Mouse (Mus musculus) heart, postnatal 0 days (tissue): ENCODE data around the gene Gm28043. TPM values are rescaled to one million over a fixed set of nuclear protein-coding genes. Genes with fewer than 3 reads are reported as not detected.

Source experiments
- ATAC-seq: fragments of 200-750 bp; cut with Nextera tagmentation; 2 replicates; pipeline ENCODE4 v1.8.0; 2017; ENCODE audit warnings: low read depth, moderate number of reproducible peaks, moderate library complexity; ENCODE audit not compliant: insufficient read depth
- DNase-seq: peaks from one replicate; pipeline ENCODE4 v3.0.0-alpha.2; 2016; ENCODE audit warnings: low spot score
- H3K27ac ChIP-seq: fragments of 300-500 bp; sonication (generic); 2 replicates; pipeline ENCODE4 v1.5.1; 2014; ENCODE audit warnings: low read depth, mild to moderate bottlenecking
- H3K27me3 ChIP-seq: fragments of 300-500 bp; sonication (generic); 2 replicates; pipeline ENCODE4 v1.6.1; 2014; ENCODE audit warnings: low read length, mixed read lengths; ENCODE audit not compliant: control insufficient read depth, insufficient read depth
- H3K36me3 ChIP-seq: fragments of 300-500 bp; sonication (generic); replicated peaks from 2 replicates; pipeline ENCODE4 v1.6.1; 2014; ENCODE audit warnings: low read length, mixed read lengths; ENCODE audit not compliant: control insufficient read depth, insufficient read depth
- H3K4me1 ChIP-seq: fragments of 300-500 bp; sonication (generic); 2 replicates; pipeline ENCODE4 v1.6.1; 2014; ENCODE audit warnings: antibody characterized with exemption; ENCODE audit not compliant: control insufficient read depth, insufficient read depth
- H3K4me2 ChIP-seq: fragments of 300-500 bp; sonication (generic); 2 replicates; pipeline ENCODE4 v1.6.1; 2014; ENCODE audit warnings: low read depth, mild to moderate bottlenecking, low read length, moderate library complexity
- H3K4me3 ChIP-seq: fragments of 300-500 bp; sonication (generic); 2 replicates; pipeline ENCODE4 v1.5.1; 2014; ENCODE audit warnings: low read depth, low read length
- H3K9ac ChIP-seq: fragments of 300-500 bp; sonication (generic); replicated peaks from 2 replicates; pipeline ENCODE4 v1.6.1; 2014; ENCODE audit warnings: low read depth, low read length, mixed read lengths
- H3K9me3 ChIP-seq: fragments of 300-500 bp; sonication (generic); replicated peaks from 2 replicates; pipeline ENCODE4 v1.6.1; 2016; ENCODE audit warnings: low read length; ENCODE audit not compliant: control insufficient read depth
- CTCF ChIP-seq: IDR thresholded peaks from 2 replicates; pipeline ENCODE4 v1.5.1; 2016; ENCODE audit warnings: antibody characterized with exemption, control low read depth, low read depth
- EP300 ChIP-seq: IDR thresholded peaks from 2 replicates; pipeline ENCODE4 v1.6.1; 2016; ENCODE audit warnings: antibody characterized with exemption, low read depth
- WGBS: fragments of 180-500 bp; shearing (Covaris S2); extraction: QIAGEN DNeasy Blood & Tissue Kit; methylation state at CpG from one replicate; pipeline ENCODE4 v1.1.7; 2014; 5-methylcytosine and 5-hydroxymethylcytosine counted together
- microRNA-seq: library from miRNA; unstranded; fragments of <30 nt; microRNA quantifications from one replicate; pipeline ENCODE4, GENCODE M21; 2016
- polyA plus RNA-seq: library from polyadenylated mRNA; unstranded; fragments of >200 nt; fragmentation: Nextera tagmentation; extraction: Ambion mirVana; gene quantifications from 2 replicates; pipeline ENCODE4 v1.2.1, GENCODE M21; 2015
- total RNA-seq: library from RNA; depleted of rRNA; stranded (reverse); fragments of >200 nt; gene quantifications from 2 replicates; pipeline ENCODE4 v1.2.3, GENCODE M21; 2014; ENCODE audit warnings: low replicate concordance; rRNA removed

Gm28043 gene
- total and polyA plus RNA-seq, 2 experiments from 2014 or later: 0.76 to 1.1 TPM

- TF ChIP-seq CTCF (no peak), EP300 (no peak)
- Histone ChIP-seq H3K27me3 (no peaks in the 10 kb centered on the region), H3K36me3 (no peaks in the 10 kb centered on the region), H3K9me3 (no peaks in the 10 kb centered on the region), H3K9ac (no peak overlapping the region), H3K4me1 (peaks cover 12% of the 10 kb centered on the region), H3K27ac (no peak overlapping the region), H3K4me3 (no peak overlapping the region), H3K4me2 (no peak overlapping the region)
- DNase-seq (no peak), ATAC-seq (no peak)
- WGBS: 72% methylated on average over 2 of the region's 2 CpGs
These were observed 117.8 kb downstream of the Gm28043 start for GRCm38 (mm10) chr17:29732522-29732921.

- Histone ChIP-seq H3K9ac (no peak overlapping the region), H3K4me2 (no peak overlapping the region), H3K27me3 (no peaks in the 10 kb centered on the region), H3K27ac (peak overlapping the region; percentile 4; the same call in 1 of the 2 replicates), H3K36me3 (no peaks in the 10 kb centered on the region), H3K9me3 (no peaks in the 10 kb centered on the region), H3K4me1 (peaks cover 13% of the 10 kb centered on the region; the same call in 1 of the 2 replicates), H3K4me3 (no peak overlapping the region)
- 35% methylated on average over 15 of the region's 15 CpGs for WGBS
- no peak for ATAC-seq
- no peak for DNase-seq
- TF ChIP-seq CTCF (no peak), EP300 (no peak)
These were observed 121.9 kb downstream of the Gm28043 start for GRCm38 (mm10) chr17:29736448-29737014.

GRCm38 (mm10) chr17:29737849-29738804 lies 123.5 kb downstream of the Gm28043 start:
- Histone ChIP-seq H3K27ac (no peak overlapping the region), H3K9me3 (no peaks in the 10 kb centered on the region), H3K4me3 (no peak overlapping the region), H3K9ac (no peak overlapping the region), H3K36me3 (no peaks in the 10 kb centered on the region), H3K4me2 (peak overlapping the region; percentile 22; the same call in 1 of the 2 replicates), H3K4me1 (peaks cover 13% of the 10 kb centered on the region; the same call in 1 of the 2 replicates), H3K27me3 (no peaks in the 10 kb centered on the region)
- DNase-seq: peak; percentile 89
- TF ChIP-seq CTCF: peak; percentile 57
- TF ChIP-seq EP300: no peak
- peak; percentile 87 for ATAC-seq
- 17% methylated on average over 21 of the region's 22 CpGs for WGBS

- Histone ChIP-seq H3K4me2 (no peak overlapping the region), H3K36me3 (no peaks in the 10 kb centered on the region), H3K4me1 (0 out of 2 replicates have a peak, but pooled peaks cover 8% of the 10 kb centered on the region), H3K9ac (no peak overlapping the region), H3K9me3 (no peaks in the 10 kb centered on the region), H3K4me3 (no peak overlapping the region), H3K27me3 (no peaks in the 10 kb centered on the region), H3K27ac (no peak overlapping the region)
- ATAC-seq: no peak
- TF ChIP-seq CTCF (no peak), EP300 (no peak)
- 71% methylated on average over 6 of the region's 6 CpGs for WGBS
- DNase-seq: no peak
These were observed 132.8 kb downstream of the Gm28043 start for GRCm38 (mm10) chr17:29747466-29747865.

Small RNA genes within 50 kb of the gene (microRNA-seq; reads per million reads assigned to microRNA genes)
- not detected for gene Mir7667

Other genes with a start within 250 kb of the Gm28043 start
- gene Pim1, start 124.1 kb upstream of the Gm28043 start, total RNA-seq: 58.4 and 81.0 TPM in 2 replicates
- 28.6 and 29.2 TPM in 2 replicates for gene Pim1, start 124.1 kb upstream of the Gm28043 start, polyA plus RNA-seq
- not detected in 2 replicates for gene Gm17657, start 65.2 kb upstream of the Gm28043 start, total RNA-seq
- not detected in 2 replicates for gene Gm17657, start 65.2 kb upstream of the Gm28043 start, polyA plus RNA-seq
- 7.0 and 8.0 TPM in 2 replicates for gene Tbc1d22b, start 65.1 kb upstream of the Gm28043 start, total RNA-seq
- gene Tbc1d22b, start 65.1 kb upstream of the Gm28043 start, polyA plus RNA-seq: 5.3 and 5.5 TPM in 2 replicates
- gene Tmem217, start 62.5 kb upstream of the Gm28043 start, total RNA-seq: not detected in 2 replicates
- gene Tmem217, start 62.5 kb upstream of the Gm28043 start, polyA plus RNA-seq: 0.23 and 0.45 TPM in 2 replicates
- gene Rnf8, start 86 bp upstream of the Gm28043 start, total RNA-seq: 15.2 and 20.3 TPM in 2 replicates
- 32.7 and 33.4 TPM in 2 replicates for gene Rnf8, start 86 bp upstream of the Gm28043 start, polyA plus RNA-seq
- gene Cmtr1, start 45.7 kb downstream of the Gm28043 start, total RNA-seq: 52.4 and 81.4 TPM in 2 replicates
- gene Cmtr1, start 45.7 kb downstream of the Gm28043 start, polyA plus RNA-seq: 62.7 and 72.9 TPM in 2 replicates
- 6.4 and 6.8 TPM in 2 replicates for gene Ccdc167, start 102.2 kb downstream of the Gm28043 start, total RNA-seq
- 8.2 and 9.9 TPM in 2 replicates for gene Ccdc167, start 102.2 kb downstream of the Gm28043 start, polyA plus RNA-seq